Mouse (Mus musculus) spleen, adult 2 months (tissue): ENCODE measurements around the gene Prickle1. TPM values are rescaled to one million over a fixed set of nuclear protein-coding genes. Genes with fewer than 3 reads are reported as not detected.

Experiments used
- DNase-seq, 2 experiments: peaks; one replicate each; pipeline versions ENCODE4 v3.0.0 to v3.0.0-alpha.2; 2012 to 2021; ENCODE audit warnings: low spot score in 2 of 2, low read depth in 1 of 2
- H3K27ac ChIP-seq: fragments of 200-500 bp; 2 replicates; pipeline ENCODE4 v1.5.1; 2012; ENCODE audit warnings: low read length, inconsistent platforms; ENCODE audit not compliant: insufficient read depth
- H3K27me3 ChIP-seq: fragments of 200-500 bp; 2 replicates; pipeline ENCODE4 v1.6.1; 2012; ENCODE audit warnings: mild to moderate bottlenecking, moderate library complexity, low read length, inconsistent platforms; ENCODE audit not compliant: control insufficient read depth, insufficient read depth
- H3K36me3 ChIP-seq: fragments of 200-500 bp; 2 replicates; pipeline ENCODE4 v1.6.1; 2012; ENCODE audit warnings: mild to moderate bottlenecking, low read length, inconsistent platforms; ENCODE audit not compliant: control insufficient read depth, insufficient read depth
- H3K4me1 ChIP-seq: fragments of 200-500 bp; 2 replicates; pipeline ENCODE4 v1.6.1; 2011; ENCODE audit warnings: inconsistent platforms; ENCODE audit not compliant: control insufficient read depth, insufficient read depth, insufficient read length
- H3K4me3 ChIP-seq: fragments of 200-500 bp; 2 replicates; pipeline ENCODE4 v1.5.1; 2011; ENCODE audit warnings: mild to moderate bottlenecking, inconsistent platforms; ENCODE audit not compliant: insufficient read depth, insufficient read length; ENCODE audit errors: extremely low read depth
- CTCF ChIP-seq: fragments of 200-500 bp; IDR thresholded peaks from 2 replicates; pipeline ENCODE4 v1.5.1; 2011; ENCODE audit warnings: mild to moderate bottlenecking, inconsistent platforms; ENCODE audit not compliant: insufficient read depth, insufficient read length, insufficient replicate concordance; ENCODE audit errors: extremely low read depth
- POLR2A ChIP-seq: fragments of 200-500 bp; IDR thresholded peaks from 2 replicates; pipeline ENCODE4 v1.6.1; 2011; ENCODE audit warnings: low read depth, low read length, inconsistent platforms
- WGBS: fragments of 180-500 bp; shearing (Covaris S2); methylation state at CpG from one replicate; pipeline ENCODE4 v1.1.7; 2018; 5-methylcytosine and 5-hydroxymethylcytosine counted together
- polyA plus RNA-seq: library from polyadenylated mRNA; depleted of rRNA; stranded (reverse); fragments of >200 nt; gene quantifications from 2 replicates; pipeline ENCODE4 v1.2.3, GENCODE M21; 2012

Prickle1 gene
- polyA plus RNA-seq, 1 experiment = 3.8 TPM

DNA sequence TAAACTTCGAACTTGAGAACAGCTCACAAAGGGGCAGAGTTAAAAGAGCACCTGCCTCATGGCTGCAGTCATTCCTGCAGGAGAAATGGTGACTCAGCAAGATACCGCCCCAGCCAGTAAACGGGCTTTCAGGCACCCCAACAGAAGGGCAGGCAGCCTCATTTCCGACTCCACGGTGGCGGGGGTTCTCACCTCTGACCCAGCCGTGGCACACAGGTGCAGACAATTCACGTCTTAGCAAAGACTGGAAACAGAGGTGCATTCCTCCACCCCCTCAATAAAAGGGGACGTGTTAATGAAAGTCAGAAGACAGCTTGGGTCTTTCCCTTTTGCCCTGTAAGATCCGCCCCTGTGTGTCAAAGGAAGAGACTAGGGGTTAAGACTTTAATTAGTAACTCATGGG is 81.8 kb downstream of the Prickle1 start:
- Histone ChIP-seq H3K36me3 (no peaks in the 10 kb centered on the region), H3K4me1 (peaks cover 3% of the 10 kb centered on the region; the same call in 1 of the 2 replicates), H3K4me3 (no peak overlapping the region), H3K27ac (no peak overlapping the region), H3K27me3 (peaks cover under 1% of the 10 kb centered on the region; the same call in 1 of the 2 replicates)
- DNase-seq = no peak
- no peak for TF ChIP-seq POLR2A
- TF ChIP-seq CTCF = no peak
- WGBS = 6% methylated on average over 10 of the region's 10 CpGs

DNA sequence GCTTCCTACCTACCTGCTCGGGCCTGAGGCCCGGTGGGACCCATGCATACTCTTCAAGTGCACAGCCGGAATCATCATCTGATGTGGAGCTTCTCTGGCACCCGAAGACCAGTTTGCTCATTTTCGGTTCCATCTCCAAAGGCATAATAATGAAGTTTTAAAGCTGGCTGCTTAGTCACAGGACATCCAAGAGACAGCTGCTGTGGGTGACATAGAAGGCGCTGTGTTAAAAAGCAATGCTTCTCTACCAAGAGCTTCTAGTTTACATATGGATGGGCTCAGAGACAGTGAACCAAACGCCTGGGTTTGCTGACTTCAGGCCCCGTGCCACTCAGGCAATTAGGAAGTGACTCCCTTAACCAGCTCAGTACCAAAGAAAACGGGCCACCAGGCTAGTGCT is 83.3 kb downstream of the Prickle1 start:
- H3K27me3 ChIP-seq = no peaks in the 10 kb centered on the region
- no peak for DNase-seq
- no peaks in the 10 kb centered on the region for H3K4me1 ChIP-seq
- no peaks in the 10 kb centered on the region for H3K36me3 ChIP-seq
- H3K27ac ChIP-seq = no peak overlapping the region
- H3K4me3 ChIP-seq = no peak overlapping the region
- 79% methylated on average over 9 of the region's 9 CpGs for WGBS
- no peak for TF ChIP-seq POLR2A
- no peak for TF ChIP-seq CTCF

DNA sequence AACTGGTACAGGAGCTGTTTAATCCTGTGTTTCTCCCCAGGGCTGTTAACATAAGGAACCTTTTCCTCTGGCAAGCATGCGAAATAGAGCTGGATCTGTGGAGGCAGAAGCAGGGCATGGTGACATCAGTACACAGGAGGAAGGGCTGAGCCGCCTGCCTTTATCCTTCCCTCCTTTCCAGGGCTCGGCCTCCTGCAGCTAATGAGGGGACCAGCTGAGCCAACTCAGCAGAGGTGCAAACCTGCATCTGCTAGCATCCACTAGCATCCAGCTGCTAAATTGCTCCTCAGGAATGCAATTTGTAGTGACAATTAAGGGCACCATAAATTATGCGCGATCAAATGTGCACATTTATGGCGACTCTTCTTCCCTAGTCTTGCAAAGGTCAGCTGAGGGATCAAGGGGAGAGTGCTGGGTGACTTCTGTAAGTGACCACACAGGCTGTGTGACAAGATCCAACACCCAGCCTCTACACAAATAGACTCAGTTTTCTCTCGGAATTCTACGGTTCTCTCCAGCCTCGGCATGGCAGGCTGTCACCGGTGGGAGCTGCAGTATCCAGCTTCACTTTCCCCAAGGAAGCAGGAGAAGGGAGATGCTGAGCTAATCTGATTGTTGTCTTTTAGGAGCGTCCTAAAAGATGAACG is 84.9 kb downstream of the Prickle1 start:
- no peak overlapping the region for H3K4me3 ChIP-seq
- no peak for TF ChIP-seq CTCF
- TF ChIP-seq POLR2A = no peak
- 88% methylated on average over 12 of the region's 12 CpGs for WGBS
- no peak for DNase-seq
- H3K27me3 ChIP-seq = no peaks in the 10 kb centered on the region
- H3K4me1 ChIP-seq = no peaks in the 10 kb centered on the region
- no peak overlapping the region for H3K27ac ChIP-seq
- no peaks in the 10 kb centered on the region for H3K36me3 ChIP-seq

DNA sequence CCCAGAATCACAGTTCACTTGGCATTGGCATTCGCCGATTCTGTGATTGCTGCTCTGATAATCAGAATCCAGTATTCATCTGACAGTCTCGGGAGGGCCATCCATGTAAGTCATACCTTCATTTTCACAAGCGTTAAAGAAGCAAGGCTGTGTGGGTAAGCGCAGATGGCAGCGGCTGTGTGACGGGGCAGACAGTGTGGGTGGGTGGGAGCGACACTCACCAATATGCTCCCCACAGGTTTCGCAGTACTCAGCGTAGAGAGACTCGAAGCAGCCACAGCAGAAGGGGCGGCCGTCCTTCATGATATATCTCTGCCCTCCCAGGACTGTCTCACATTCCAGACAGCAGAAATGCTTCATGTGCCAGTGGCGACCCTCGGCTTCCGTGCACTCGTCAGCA is 90.9 kb downstream of the Prickle1 start:
- H3K27me3 ChIP-seq = no peaks in the 10 kb centered on the region
- no peak overlapping the region for H3K27ac ChIP-seq
- TF ChIP-seq CTCF = no peak
- no peak for TF ChIP-seq POLR2A
- H3K36me3 ChIP-seq = peaks cover 2% of the 10 kb centered on the region; the same call in 1 of the 2 replicates
- DNase-seq = no peak
- no peak overlapping the region for H3K4me3 ChIP-seq
- WGBS = 95% methylated on average over 17 of the region's 17 CpGs
- H3K4me1 ChIP-seq = no peaks in the 10 kb centered on the region

DNA sequence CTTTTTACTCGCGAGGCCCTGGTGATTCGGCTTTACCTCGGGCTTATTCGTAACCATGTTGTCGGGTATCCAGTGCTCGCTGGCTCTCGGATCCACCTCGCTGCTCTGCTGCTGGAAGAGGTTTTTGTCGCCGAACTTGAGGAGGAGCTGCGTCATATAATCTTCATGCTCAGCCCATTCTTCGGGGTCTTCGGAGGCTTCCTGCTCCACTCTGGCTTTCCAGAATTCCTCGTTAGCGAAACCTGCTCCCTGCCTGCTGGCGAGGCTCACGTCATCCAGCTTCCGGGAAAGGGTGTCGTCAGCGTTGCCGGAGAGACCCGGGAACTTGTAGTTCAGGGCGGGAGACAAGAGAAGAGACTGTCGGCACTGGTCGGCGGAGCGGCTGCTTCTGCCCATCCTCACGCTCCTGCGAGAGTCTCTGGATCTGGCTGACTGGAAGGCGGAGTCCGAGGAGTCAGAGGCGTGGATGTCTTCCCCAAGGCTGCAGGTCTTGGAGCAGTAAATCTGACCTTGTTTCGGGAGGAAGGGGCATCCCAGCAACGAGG is 92.4 kb downstream of the Prickle1 start:
- 96% methylated on average over 35 of the region's 35 CpGs for WGBS
- no peak overlapping the region for H3K4me3 ChIP-seq
- H3K27ac ChIP-seq = no peak overlapping the region
- H3K4me1 ChIP-seq = no peaks in the 10 kb centered on the region
- H3K36me3 ChIP-seq = peaks cover 6% of the 10 kb centered on the region; the same call in 1 of the 2 replicates
- DNase-seq = no peak
- TF ChIP-seq POLR2A (no peak), CTCF (no peak)
- H3K27me3 ChIP-seq = no peaks in the 10 kb centered on the region

DNA sequence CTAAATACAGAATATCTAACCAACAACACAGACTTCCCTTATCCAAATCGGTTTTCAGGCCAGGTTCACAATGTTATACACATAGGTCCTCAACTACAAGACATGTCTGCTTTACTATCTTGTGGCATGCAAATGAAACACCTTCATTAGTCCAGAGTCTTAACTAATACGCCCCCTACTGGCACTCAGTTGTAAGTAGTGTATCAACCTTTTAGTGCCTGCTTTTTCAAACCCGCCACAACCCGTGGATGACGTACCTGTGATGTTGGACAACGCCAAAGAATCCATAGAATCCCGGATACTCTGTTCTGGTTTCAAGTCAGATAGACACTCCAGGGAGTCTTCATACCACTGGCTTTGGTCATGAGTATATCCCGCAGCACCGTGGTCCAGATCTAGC is 93.0 kb downstream of the Prickle1 start:
- no peak for TF ChIP-seq CTCF
- no peak for TF ChIP-seq POLR2A
- no peak overlapping the region for H3K4me3 ChIP-seq
- 94% methylated on average over 9 of the region's 9 CpGs for WGBS
- DNase-seq = no peak
- no peaks in the 10 kb centered on the region for H3K27me3 ChIP-seq
- H3K36me3 ChIP-seq = peaks cover 6% of the 10 kb centered on the region; the same call in 1 of the 2 replicates
- no peak overlapping the region for H3K27ac ChIP-seq
- no peaks in the 10 kb centered on the region for H3K4me1 ChIP-seq

DNA sequence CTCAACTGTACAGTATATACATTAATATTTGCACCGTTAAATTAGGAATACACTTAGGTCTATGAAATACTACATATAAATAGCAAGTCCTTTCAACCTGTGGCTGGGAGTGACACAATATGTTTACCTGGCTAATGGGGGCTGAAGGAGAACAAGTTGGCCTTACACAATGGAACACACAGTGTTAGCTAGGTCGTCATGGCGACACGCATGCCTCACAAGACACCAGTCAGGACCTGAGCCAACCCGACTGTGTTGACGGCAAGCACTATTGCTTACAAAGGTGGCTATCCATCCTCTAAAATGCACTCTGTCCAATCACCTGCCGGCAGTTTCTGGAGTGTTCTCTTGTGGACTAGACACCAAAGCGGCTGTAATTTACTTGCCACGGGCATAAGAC is 95.8 kb downstream of the Prickle1 start:
- no peak overlapping the region for H3K27ac ChIP-seq
- DNase-seq = no peak
- no peak overlapping the region for H3K4me3 ChIP-seq
- peaks cover 6% of the 10 kb centered on the region; the same call in 1 of the 2 replicates for H3K36me3 ChIP-seq
- 95% methylated on average over 9 of the region's 9 CpGs for WGBS
- no peaks in the 10 kb centered on the region for H3K27me3 ChIP-seq
- H3K4me1 ChIP-seq = no peaks in the 10 kb centered on the region
- TF ChIP-seq CTCF (no peak), POLR2A (no peak)
